Mouse (Mus musculus): Measurements from ENCODE around the gene E130114P18Rik. TPM values are rescaled to one million over a fixed set of nuclear protein-coding genes. Genes with fewer than 3 reads are reported as not detected.
A peak's percentile ranks its signal among the peaks of the same experiment; 100 is the strongest.

Gene E130114P18Rik
- polyA plus RNA-seq, 1 experiment from 2014 or later: 5.4 TPM

DNA sequence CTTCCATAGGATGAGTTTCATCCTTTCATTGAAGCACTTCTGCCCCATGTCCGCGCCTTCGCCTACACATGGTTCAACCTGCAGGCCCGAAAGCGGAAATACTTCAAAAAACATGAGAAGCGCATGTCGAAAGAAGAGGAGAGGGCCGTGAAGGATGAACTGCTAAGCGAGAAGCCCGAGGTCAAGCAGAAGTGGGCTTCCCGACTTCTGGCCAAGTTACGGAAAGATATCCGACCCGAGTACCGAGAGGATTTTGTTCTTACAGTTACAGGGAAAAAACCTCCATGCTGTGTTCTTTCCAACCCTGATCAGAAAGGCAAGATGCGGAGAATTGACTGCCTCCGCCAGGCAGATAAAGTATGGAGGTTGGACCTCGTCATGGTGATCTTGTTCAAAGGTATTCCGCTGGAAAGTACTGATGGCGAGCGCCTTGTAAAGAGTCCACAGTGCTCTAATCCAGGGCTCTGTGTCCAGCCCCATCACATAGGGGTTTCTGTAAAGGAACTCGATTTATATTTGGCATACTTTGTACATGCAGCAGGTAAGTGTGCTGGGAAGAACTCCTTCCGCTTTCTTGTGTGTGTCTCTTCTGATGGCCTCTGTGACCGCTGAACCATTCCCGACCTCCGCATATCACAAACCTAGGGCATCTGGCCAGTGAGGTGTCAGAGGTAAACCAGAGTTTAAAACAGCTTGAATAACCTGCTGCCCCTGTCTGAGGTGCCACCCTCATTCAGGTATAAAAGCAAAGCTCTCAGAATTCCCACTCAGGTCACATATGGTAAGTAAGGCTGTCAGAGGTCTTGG lies 5.4 kb upstream of the E130114P18Rik start:
- H3K36me3 ChIP-seq: peaks cover 49% of the 10 kb centered on the region
- no peak for ATAC-seq (ENCODE audit: insufficient number of reproducible peaks, insufficient read depth, low FRiP score, low TSS enrichment, low read depth)
- H3K4me2 ChIP-seq: no peak overlapping the region
- H3K4me3 ChIP-seq (replicated peaks): no peak overlapping the region
- H3K9ac ChIP-seq (replicated peaks): no peak overlapping the region
- no peaks in the 10 kb centered on the region for H3K27me3 ChIP-seq
- 93% methylated on average over 26 of the region's 26 CpGs for WGBS
- H3K27ac ChIP-seq: no peak overlapping the region
- H3K4me1 ChIP-seq (replicated peaks): peaks cover 31% of the 10 kb centered on the region
- no peaks in the 10 kb centered on the region for H3K9me3 ChIP-seq

DNA sequence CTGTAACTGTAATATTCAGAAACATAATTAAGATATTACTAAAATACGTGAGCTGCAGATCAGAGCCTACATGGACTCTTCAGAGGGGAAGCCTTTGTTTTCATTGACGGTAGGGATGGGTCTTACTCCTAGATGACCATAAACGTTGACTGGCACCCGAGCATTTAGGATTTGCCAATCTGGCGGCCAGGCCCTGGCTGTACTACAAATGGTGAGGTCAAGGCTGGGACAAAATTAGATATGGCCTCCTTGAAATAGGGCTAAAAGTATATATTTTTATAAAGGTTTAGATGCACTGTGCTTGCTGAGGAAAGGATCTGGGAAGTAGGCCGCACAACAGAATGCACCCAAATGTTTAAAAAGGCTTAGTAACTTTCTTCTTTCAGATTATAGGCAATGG lies 4.6 kb upstream of the E130114P18Rik start:
- 95% methylated on average over 6 of the region's 6 CpGs for WGBS
- Histone ChIP-seq H3K27me3 (no peaks in the 10 kb centered on the region), H3K9me3 (no peaks in the 10 kb centered on the region), H3K4me1 (replicated peaks) (peaks cover 31% of the 10 kb centered on the region), H3K9ac (replicated peaks) (no peak overlapping the region), H3K36me3 (peaks cover 46% of the 10 kb centered on the region), H3K4me3 (replicated peaks) (no peak overlapping the region), H3K27ac (no peak overlapping the region), H3K4me2 (no peak overlapping the region)
- no peak for ATAC-seq (ENCODE audit: insufficient number of reproducible peaks, insufficient read depth, low FRiP score, low TSS enrichment, low read depth)

DNA sequence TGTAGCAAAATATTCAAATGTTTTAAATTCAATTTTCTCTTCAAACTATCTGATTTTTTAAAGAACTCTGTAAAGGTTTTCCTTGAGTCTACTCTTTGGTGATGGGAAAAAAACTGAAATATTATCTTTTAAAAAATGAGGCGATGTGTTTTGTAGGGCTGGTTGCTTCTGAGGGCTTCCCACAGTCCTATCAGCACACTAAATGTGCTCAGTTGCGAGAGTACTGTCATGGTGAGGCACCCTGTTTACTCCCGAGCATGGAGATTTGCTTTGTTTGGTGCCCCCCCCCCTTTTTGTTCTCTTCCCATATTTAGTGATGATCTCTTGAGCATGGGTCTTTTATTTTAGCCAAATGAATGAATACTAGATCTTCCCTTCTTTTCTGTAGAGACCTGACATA lies 4.2 kb upstream of the E130114P18Rik start:
- H3K36me3 ChIP-seq: peaks cover 42% of the 10 kb centered on the region

DNA sequence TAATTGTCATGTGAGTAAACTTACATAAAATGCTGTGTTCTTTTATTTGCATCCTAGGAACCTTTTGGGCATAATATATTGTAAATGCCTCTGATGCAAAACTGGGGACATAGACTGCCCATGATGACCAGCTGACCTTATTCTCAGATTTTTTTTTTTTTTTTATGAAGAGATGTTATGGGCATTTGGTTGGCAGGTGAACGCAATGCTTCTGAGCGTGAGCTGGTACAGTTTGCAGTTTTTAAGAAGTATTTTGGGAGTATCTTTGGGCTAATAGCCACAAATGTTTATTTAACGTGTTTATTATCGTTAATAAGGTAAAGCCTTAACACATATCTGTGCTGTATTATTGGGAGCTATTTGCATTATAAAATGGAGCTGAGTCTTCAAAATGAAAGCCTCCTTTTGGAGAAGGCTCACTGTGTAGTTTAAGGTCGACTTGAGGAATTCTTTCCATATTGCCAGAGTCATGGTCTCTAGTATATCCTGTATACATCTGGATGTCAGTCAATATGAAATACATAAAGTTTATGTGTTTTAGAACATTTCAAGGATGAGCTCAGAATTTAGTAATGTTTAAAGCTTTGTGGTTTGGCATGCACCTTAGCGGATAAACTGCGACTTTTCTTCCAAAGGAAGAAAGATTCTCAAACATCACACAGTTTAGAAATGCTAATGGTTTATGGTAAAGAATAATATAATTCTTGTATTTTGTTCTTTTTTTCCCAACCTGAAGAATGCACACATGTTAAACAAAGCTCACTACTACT lies 3.0 kb upstream of the E130114P18Rik start:
- no peak overlapping the region for H3K4me3 ChIP-seq (replicated peaks)
- WGBS: 74% methylated on average over 7 of the region's 7 CpGs
- H3K4me1 ChIP-seq (replicated peaks): peaks cover 28% of the 10 kb centered on the region
- no peak overlapping the region for H3K9ac ChIP-seq (replicated peaks)
- H3K36me3 ChIP-seq: peaks cover 35% of the 10 kb centered on the region
- H3K27me3 ChIP-seq: no peaks in the 10 kb centered on the region
- H3K27ac ChIP-seq: no peak overlapping the region
- ATAC-seq (ENCODE audit: insufficient number of reproducible peaks, insufficient read depth, low FRiP score, low TSS enrichment, low read depth): no peak
- H3K9me3 ChIP-seq: no peaks in the 10 kb centered on the region
- peak overlapping the region; percentile 83 for H3K4me2 ChIP-seq

More for the DNA sequence above, 4.2 kb upstream of the E130114P18Rik start:
- Histone ChIP-seq H3K27ac (no peak overlapping the region), H3K27me3 (no peaks in the 10 kb centered on the region), H3K4me2 (no peak overlapping the region), H3K4me1 (replicated peaks) (peaks cover 31% of the 10 kb centered on the region), H3K4me3 (replicated peaks) (no peak overlapping the region), H3K9me3 (no peaks in the 10 kb centered on the region), H3K9ac (replicated peaks) (no peak overlapping the region)
- 85% methylated on average over 3 of the region's 3 CpGs for WGBS
- ATAC-seq (ENCODE audit: insufficient number of reproducible peaks, insufficient read depth, low FRiP score, low TSS enrichment, low read depth): no peak

DNA sequence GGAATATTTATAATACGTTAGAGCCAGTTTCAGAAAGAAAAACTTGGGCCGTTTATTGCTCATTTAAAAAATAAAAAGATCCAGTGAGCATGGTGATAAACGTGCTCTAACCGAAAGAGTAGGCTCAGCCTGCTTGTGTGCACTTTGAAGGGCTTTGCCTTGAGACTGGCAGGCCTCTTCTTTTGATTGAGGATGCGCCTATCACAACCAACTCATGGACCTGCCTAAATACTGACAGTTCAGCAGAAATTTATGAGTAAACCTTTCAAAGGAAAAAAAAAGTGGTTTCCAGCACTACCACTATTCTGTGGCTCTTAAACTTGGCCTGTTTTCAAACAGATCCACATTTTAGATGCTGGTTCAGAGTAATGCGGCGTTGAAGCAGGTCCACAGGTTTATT lies 2.1 kb upstream of the E130114P18Rik start:
- WGBS: 23% methylated on average over 7 of the region's 7 CpGs
- H3K36me3 ChIP-seq: peaks cover 27% of the 10 kb centered on the region
- H3K4me1 ChIP-seq (replicated peaks): peaks cover 33% of the 10 kb centered on the region
- H3K9ac ChIP-seq (replicated peaks): peak overlapping the region; percentile 100
- H3K27ac ChIP-seq: peak overlapping the region; percentile 99
- H3K4me2 ChIP-seq: peak overlapping the region; percentile 83
- ATAC-seq (ENCODE audit: insufficient number of reproducible peaks, insufficient read depth, low FRiP score, low TSS enrichment, low read depth): no peak
- no peaks in the 10 kb centered on the region for H3K9me3 ChIP-seq
- peak overlapping the region; percentile 96 for H3K4me3 ChIP-seq (replicated peaks)
- no peaks in the 10 kb centered on the region for H3K27me3 ChIP-seq

DNA sequence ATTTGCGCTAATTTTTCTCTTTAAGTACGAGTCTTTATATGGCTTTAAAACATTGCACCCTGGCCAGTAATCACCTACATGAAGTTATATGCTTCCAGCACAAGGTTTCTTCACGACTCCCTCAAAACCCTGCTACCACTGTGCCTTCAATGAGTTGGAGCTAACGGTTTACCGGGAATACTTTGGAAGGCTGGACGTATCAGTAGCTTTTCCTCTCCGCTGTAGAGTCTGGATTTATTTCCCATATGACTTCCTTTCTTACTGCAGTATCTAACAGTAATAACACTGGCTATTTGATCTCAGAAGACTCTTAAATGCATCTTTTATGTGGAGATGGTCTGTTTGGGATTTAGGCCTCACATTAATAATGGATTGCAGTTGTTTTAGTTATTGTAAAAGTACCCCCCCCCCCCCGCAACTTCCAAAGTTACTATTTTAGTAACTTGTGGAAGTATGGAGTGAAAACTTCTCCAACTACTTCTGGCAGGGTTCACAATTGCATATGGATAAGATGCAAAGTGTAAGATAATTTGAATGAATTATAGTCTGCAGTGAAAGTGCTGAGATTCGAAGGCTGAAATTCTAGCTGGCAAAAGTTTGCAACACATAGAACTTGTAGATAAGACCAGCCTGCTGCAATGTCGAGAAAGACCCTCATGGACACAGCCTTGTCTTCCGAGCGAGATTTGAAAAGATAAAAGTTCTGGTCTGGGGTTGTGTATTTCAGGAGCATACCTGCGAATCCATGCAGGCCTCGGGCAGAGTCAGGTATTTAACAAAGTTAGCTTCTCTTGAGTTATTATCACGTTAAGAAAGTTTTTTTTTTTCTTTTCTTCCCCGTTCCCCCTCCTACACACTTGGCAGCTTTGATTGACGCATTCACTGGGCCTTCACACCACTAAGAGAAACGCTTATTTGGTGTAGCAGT lies 1.4 kb upstream of the E130114P18Rik start:
- Histone ChIP-seq H3K9ac (replicated peaks) (peak overlapping the region; percentile 100), H3K36me3 (peaks cover 19% of the 10 kb centered on the region), H3K4me1 (replicated peaks) (peaks cover 39% of the 10 kb centered on the region), H3K9me3 (no peaks in the 10 kb centered on the region), H3K4me2 (peak overlapping the region; percentile 83), H3K4me3 (replicated peaks) (peak overlapping the region; percentile 96), H3K27ac (peak overlapping the region; percentile 99), H3K27me3 (no peaks in the 10 kb centered on the region)
- 4% methylated on average over 18 of the region's 18 CpGs for WGBS
- ATAC-seq (ENCODE audit: insufficient number of reproducible peaks, insufficient read depth, low FRiP score, low TSS enrichment, low read depth): no peak

DNA sequence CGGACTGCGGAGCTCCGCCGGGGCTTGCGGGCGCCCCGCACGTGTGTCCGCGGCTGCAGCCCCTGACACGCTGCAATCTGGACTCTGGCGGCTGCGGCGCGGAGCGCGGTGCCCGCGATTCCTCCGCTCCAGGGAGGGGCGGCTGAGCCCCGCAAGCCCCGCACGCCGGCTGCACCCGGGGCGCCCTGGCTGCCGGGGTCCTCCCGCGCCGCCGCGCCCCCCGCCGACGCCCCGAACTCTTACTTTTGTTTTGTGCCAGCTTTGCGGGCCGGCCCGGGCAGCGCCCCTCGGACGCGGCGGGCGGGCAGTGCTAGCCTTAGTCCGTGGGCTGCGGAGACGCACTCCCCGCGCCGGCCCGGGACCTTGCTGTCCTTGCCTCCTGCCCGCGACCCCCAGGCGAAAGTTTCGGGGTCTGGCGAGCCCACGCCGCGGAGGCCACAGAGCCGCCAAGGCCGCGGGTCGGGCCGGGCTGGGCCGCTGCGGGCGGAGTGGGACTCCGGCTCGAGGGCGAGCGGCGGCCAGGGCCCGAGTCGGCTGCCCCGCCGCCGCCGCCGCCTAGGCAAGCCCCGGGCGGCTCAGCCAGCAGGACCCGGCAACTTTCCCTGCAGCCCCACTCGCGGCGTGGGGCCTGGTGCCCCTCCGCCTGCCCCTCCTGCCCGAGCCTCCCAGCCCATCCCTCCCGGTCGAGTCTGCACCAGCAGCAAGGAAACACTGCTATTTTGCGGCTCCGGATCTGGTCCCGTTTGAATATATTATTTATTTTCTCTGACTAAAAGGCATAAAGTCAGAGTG lies 529 bp upstream of the E130114P18Rik start:
- ATAC-seq (ENCODE audit: insufficient number of reproducible peaks, insufficient read depth, low FRiP score, low TSS enrichment, low read depth): no peak
- Histone ChIP-seq H3K27me3 (no peaks in the 10 kb centered on the region), H3K9me3 (no peaks in the 10 kb centered on the region), H3K4me3 (replicated peaks) (peak overlapping the region; percentile 96), H3K4me2 (peak overlapping the region; percentile 83), H3K27ac (peak overlapping the region; percentile 99), H3K4me1 (replicated peaks) (peaks cover 41% of the 10 kb centered on the region), H3K9ac (replicated peaks) (peak overlapping the region; percentile 100), H3K36me3 (peaks cover 10% of the 10 kb centered on the region)
- under 1% methylated on average over 84 of the region's 94 CpGs for WGBS

DNA sequence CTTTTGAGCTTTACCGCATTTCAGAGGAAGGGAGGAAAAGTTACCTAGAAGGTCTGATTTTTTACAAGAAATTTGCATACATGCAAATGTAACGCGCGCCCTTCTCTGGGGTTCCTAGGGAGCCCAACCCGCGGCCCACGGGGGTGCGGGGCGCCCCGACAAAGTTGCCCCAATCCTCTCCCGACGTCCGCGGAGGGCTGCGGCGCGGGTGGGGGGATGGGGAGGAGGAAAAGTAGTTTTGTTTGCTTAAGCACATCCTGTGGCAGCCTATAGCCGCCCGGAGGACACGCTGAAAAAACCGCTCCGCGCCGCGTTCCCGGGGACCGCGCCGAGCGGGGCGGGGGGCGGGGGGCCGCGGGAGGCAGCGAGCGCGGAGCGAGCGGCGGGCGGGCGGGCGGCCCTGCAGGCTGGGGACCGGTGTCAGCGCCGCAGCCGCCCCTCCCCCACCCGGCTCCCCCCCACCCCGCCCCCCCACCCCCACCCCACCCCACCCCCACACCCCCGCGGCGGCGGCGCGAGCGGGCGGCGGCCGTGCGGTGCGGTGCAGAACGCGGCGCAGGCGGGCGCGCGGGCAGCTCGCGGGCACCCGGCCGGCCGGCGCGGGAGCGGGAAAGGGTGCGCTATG lies 685 bp downstream of the E130114P18Rik start:
- Histone ChIP-seq H3K9me3 (no peaks in the 10 kb centered on the region), H3K27me3 (no peaks in the 10 kb centered on the region), H3K4me3 (replicated peaks) (peak overlapping the region; percentile 96), H3K4me2 (peak overlapping the region; percentile 83), H3K4me1 (replicated peaks) (peaks cover 40% of the 10 kb centered on the region), H3K9ac (replicated peaks) (peak overlapping the region; percentile 100), H3K36me3 (no peaks in the 10 kb centered on the region), H3K27ac (peak overlapping the region; percentile 99)
- WGBS: under 1% methylated on average over 66 of the region's 77 CpGs
- peak; percentile 33; the same call in 1 of the 2 replicates for ATAC-seq (ENCODE audit: insufficient number of reproducible peaks, insufficient read depth, low FRiP score, low TSS enrichment, low read depth)

DNA sequence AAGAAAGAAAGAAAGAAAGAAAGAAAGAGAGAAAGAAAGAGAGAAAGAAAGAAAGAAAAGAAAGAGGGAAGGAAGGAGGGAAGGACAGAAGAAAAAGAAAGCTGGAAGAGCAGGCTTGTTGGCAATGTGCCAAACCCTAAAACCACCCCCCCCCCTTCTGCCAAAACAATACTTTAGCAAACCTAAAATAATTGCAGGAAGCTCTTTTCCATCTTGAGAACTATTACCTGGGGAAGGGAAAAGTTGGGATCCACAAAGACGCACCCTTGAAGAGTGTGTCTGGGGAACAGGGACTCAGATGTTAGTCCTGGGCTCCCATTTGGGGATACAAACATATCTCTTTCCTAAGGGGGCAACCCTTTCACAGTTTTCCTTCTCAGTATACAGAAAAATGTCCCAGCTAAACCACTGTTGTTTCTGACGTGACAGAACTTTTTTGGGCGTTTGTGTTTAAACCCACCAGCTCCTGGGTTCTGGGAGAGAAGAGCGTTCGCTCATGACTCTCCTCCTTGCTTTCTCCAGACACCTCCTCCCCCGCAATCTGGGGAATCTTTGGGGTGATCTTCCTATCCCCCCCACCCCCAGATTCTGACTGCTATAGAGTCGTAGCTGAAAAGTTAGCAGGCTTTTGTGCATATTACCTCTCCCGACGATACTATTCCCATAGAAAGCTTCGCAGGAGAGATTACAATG lies 1.3 kb downstream of the E130114P18Rik start:
- H3K27ac ChIP-seq: peak overlapping the region; percentile 99
- H3K9me3 ChIP-seq: no peaks in the 10 kb centered on the region
- ATAC-seq (ENCODE audit: insufficient number of reproducible peaks, insufficient read depth, low FRiP score, low TSS enrichment, low read depth): no peak
- peak overlapping the region; percentile 83 for H3K4me2 ChIP-seq
- peak overlapping the region; percentile 100 for H3K9ac ChIP-seq (replicated peaks)
- H3K4me1 ChIP-seq (replicated peaks): peaks cover 40% of the 10 kb centered on the region
- H3K4me3 ChIP-seq (replicated peaks): peak overlapping the region; percentile 96
- no peaks in the 10 kb centered on the region for H3K36me3 ChIP-seq
- 1% methylated on average over 10 of the region's 10 CpGs for WGBS
- no peaks in the 10 kb centered on the region for H3K27me3 ChIP-seq

Measured in limb, embryonic 12.5 days (tissue).